Mouse (Mus musculus): ENCODE results near the gene Shkbp1.

Gene Shkbp1

DNA sequence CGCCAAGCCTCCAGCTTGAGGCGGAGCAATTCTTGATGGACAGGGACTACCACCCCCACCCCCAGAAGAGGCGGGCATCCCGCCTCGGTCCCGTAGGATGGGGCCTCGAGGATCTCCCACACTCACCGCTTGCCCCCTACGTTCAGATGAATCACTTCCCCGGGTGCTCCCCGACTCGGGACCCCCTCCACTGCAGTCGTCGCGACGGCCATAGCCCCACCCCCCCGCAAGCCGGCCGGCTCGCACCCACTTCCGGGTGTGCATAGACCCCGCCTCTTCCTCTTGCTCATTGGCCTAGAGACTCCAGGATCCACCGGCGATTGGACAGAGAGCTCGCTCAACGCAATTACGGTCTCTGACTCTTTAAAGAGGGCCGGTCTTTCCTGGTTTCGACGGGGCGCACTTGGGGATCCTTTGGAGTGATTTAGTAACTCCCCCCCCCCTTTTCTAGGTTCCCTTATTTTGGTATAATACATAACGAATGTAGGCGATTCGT, at the start of gene Shkbp1:
TSS of gene Shkbp1 (minus strand) at position 275 of the 496 bp plus-strand sequence.
- peak; percentile 92 for DNase-seq (ENCODE audit: extremely low read depth, low read depth)

DNA sequence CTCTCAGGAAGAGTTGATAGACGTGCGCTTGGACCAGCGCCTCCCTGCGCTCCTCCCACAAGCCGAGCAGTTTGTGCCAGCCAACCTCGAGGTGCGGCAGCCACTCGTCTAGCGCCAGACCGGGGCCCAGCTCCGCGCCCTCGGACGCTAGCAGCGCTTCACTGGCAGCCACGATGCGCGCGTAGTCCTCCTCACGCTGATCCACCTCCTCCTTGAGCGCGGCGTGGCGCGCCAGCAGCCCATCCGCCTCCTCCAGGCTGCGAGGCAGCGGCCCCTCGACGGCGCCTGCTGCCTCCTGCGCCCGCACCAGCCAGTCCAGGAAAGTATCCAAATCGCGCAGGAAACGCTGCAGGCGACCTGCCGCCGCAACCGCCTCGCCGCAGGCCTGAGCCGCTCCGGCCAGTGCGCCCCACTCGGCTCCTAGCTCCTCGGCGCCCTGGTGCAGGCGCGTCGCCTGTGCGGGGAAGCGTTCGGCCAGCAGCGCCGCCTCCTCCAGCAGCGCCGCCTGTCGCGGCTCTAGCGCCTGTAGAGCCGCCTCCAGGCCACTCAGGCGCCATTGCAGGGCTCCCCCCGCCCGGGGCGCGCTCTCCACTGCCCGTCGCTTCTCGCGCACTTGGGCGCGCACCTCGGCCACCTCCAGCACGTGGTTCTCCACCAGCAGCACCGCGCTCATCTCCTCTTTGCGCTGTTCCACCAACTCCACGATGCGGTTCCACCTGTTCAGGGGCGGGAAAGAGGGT, 48.6 kb upstream of the Shkbp1 start:
- DNase-seq (ENCODE audit: extremely low read depth, low read depth), result no peak

GRCm38 (mm10) chr7:27402675-27403074, 46.9 kb upstream of the Shkbp1 start:
- DNase-seq (ENCODE audit: extremely low read depth, low read depth), result peak; percentile 53

- DNase-seq (ENCODE audit: extremely low read depth, low read depth), result no peak
These were observed 44.7 kb upstream of the Shkbp1 start for GRCm38 (mm10) chr7:27400545-27400944.

GRCm38 (mm10) chr7:27397048-27397949, 41.5 kb upstream of the Shkbp1 start:
- peak; percentile 56 for DNase-seq (ENCODE audit: extremely low read depth, low read depth)

- DNase-seq (ENCODE audit: extremely low read depth, low read depth), result no peak
These were observed 40.6 kb upstream of the Shkbp1 start for GRCm38 (mm10) chr7:27396184-27397047.

DNA sequence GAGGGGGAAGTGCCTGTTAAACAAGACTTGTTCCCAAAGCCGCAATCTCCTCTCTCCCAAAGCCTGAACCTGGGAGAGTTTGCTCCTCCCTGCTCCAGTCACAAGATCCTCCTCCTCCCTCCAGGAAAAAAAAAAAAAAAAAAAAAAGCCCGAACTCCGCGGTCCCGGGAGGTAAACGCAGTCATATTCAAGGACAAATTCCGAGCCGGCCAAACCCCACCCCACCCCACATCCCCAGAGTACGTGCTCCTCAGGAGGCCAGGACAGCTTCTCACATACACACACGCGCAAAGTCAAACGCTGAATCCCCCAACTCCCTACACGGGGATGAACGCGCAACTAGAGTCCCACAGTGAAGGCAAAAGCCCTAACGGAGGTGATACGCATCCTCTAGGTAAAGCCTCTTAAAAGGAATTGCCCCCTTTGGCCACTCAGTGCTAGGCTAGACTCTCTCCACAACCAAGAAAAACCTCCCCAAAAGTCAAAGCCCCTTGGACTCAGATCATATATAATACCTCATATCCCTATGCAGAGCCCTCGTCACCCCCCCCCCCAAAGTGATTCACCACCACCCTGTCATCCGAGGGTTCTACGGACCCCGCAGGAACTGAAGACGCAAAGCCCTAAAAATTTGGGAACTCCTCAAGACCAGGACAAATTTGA, 39.8 kb upstream of the Shkbp1 start:
- DNase-seq (ENCODE audit: extremely low read depth, low read depth), result no peak

DNA sequence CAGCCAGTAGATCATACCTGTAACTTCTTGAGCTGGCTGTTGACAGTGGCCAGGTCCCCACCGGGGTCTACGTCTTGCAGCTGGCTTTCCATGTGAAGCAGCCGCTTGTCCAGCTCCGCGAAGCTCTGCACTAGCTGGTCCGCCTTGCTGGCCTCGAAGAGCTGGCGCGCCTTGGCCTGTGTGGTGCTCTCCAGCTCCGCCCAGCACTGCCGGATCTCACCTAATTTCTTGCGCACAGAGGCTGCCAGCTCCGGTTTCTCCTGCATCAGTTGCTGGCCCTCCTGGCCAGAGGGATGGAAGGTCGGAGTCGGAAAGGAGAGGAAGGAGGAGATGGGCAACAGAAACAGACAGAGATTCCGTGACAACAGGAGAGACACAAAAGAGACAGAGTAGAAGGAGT, 35.6 kb upstream of the Shkbp1 start:
- DNase-seq (ENCODE audit: extremely low read depth, low read depth), result no peak

DNA sequence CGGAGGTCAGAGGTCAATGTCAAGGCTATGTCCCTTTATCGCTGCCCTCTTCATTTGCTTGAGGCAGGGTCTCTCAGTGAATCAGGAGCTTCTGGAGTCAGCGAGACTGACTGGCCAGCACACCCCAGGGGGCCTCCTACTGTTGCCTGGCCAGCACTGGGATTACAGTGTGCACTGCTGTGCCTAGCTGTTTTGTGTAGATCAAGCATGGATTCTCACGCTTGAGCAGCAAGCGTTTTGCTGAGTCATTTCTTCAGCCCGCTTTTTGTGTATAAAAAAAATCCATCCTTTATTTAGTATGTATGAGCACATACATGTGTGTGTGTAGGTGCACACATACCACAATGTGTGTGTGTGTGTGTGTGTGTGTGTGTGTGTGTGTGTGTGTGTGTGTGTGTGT, 33.4 kb upstream of the Shkbp1 start:
- DNase-seq (ENCODE audit: extremely low read depth, low read depth), result no peak

GRCm38 (mm10) chr7:27384731-27385130, 28.9 kb upstream of the Shkbp1 start:
- peak; percentile 32 for DNase-seq (ENCODE audit: extremely low read depth, low read depth)

GRCm38 (mm10) chr7:27384134-27384533, 28.3 kb upstream of the Shkbp1 start:
- no peak for DNase-seq (ENCODE audit: extremely low read depth, low read depth)

DNA sequence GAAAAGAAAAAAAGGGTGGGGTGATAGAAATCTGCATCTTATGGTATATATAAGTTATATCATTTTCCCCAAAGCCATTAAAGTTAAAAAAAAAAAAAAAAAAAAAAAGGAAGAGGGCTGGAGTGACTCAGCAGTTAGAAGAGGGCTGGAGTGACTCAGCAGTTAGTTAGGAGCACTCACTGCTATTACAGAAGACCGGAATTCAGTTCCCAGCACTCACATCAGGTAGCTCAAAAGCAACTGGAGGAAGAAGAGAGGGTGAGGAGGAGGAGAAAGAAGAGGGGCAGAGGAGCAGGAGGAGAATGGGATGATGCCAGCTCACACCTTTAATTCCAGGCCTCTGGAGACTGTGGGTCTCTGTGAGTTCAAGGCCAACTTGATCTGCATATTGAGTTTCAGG, 27.4 kb upstream of the Shkbp1 start:
- peak; percentile 69 for DNase-seq (ENCODE audit: extremely low read depth, low read depth)

- no peak for DNase-seq (ENCODE audit: extremely low read depth, low read depth)
These were observed 25.7 kb upstream of the Shkbp1 start for GRCm38 (mm10) chr7:27381560-27381959.

GRCm38 (mm10) chr7:27381009-27381408, 25.2 kb upstream of the Shkbp1 start:
- no peak for DNase-seq (ENCODE audit: extremely low read depth, low read depth)

DNA sequence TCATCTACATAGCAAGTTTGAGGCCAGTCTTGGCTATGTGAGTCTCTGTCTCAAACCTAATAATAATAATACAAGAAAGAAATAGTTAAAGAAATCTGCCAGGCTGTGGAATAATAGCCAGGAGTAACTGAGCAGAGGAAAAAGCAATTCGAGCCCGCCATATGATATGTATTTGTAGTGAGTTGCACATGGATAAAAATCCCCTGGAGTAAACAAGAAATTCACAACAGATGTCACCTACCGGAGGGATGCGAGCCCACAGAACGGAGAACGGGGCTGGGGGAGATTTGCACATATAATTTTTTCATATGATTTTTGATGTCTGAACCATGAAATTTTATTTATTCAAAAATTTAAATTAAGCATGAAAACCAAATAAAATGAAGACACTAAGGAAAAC, 24.0 kb upstream of the Shkbp1 start:
- no peak for DNase-seq (ENCODE audit: extremely low read depth, low read depth)

DNA sequence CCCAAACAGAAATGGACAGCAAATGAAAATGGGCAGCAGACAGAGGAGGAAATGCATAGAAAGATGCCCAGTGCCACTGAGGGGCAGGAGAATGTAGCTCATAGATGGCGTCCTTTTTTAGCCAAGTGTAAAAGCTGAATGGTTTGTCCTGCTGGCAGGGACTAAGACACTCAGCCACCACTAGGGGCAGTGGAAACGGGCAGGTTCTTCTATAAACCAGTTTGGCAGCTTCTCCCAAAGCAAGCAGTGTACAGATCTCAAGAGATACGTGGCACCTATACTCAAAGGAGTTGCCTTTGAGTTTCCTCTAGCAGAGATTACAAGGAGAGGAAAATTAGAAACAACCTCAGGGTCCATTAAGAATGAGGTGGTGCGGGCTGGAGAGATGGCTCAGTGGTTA, 22.6 kb upstream of the Shkbp1 start:
- DNase-seq (ENCODE audit: extremely low read depth, low read depth), result no peak

GRCm38 (mm10) chr7:27375274-27375673, 19.5 kb upstream of the Shkbp1 start:
- DNase-seq (ENCODE audit: extremely low read depth, low read depth), result no peak

DNA sequence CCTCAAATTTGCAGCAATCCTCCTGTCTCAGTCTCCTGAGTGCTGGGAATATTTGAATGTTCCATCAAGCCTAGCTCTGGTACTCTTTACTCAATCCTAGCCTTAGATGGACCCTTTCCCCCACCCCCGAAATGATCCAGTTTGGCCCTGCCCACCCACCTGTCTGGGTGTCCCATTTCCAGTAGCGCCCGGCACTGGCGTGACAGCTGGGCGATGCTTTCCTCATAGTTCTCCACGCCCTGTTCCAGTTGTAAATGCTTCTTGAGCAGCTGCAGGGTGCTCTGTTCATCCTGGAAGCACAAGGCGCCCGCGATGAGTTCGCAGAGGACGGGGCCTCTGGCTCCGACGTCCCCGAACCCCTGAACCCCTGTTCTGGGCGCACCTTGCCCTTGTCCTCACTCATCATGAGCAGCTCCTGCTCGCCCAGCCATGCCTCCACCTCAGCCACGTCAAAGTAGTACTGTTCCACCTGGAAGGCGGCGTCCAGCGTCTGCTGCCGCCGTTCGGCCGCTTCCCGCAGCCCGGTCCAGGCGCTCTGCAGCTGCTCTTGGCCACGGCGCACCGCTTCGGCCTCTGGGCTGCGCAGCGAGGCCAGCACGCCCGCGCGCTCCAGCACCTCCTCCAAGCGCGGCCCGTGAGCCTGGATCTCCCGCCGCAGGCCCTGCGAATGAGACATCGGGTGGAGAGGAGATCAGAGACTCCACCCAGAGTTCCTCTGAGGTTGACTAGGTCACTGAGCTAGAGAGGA, 16.1 kb upstream of the Shkbp1 start:
- no peak for DNase-seq (ENCODE audit: extremely low read depth, low read depth)

GRCm38 (mm10) chr7:27369111-27369510, 13.3 kb upstream of the Shkbp1 start:
- no peak for DNase-seq (ENCODE audit: extremely low read depth, low read depth)

DNA sequence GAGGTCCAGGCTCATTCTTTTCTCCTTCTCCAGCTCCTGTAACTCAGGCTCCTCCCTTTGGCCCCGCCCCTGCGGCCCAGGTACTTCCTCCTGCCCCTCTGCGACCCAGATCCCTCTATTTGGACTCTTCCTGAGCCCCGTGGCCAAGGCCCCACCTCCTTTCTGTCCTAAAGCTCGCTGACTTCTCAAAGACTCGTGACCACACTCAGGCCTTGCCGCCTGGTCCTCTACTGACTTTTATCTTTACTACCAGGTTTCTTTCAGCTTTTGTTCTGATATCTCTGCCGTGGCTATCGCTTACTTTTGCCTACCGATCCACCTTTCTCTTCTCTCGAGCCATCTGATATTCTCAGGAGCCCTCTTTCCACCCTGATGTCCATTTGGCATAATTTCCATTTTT, 12.2 kb upstream of the Shkbp1 start:
- peak; percentile 26 for DNase-seq (ENCODE audit: extremely low read depth, low read depth)

Measured in MEL-GATA-1-ER (cell line).